Mouse (Mus musculus) natural killer cell, adult 2 months (primary cell): ENCODE measurements around the gene Kdm1a.

Source experiments
- DNase-seq, 2 experiments: peaks; one replicate each; pipeline ENCODE4 v3.0.0; 2022; ENCODE audit warnings: low spot score in 2 of 2

The Kdm1a gene

DNA sequence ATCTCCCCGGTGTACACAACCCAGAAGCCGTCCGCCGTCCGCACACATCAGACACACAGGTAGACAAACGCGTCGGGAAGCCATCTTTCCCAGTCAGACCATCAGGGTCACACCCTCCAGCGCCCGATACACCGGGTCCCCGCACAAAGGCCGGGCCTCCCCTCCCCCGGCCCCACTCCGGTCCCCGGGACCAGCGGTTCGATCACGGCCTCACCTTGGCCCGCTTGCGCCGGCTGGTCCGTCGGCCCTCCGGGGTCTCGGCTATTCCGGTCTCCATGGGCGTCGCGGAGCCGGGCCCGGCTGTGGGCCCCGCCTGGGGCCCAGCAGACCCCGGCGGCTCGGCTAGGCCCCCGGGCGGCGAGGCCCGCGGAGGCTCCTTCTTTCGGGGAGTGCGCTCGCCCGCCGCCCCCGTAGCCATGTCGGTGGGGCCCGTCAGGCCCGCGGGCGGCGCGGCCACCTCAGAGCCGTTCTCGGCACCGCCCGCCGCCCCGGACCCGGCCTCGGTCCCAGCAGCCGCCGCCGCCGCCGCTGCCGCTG is 437 bp downstream of the Kdm1a start:
- peak; percentile 31 to 43 for DNase-seq

DNA sequence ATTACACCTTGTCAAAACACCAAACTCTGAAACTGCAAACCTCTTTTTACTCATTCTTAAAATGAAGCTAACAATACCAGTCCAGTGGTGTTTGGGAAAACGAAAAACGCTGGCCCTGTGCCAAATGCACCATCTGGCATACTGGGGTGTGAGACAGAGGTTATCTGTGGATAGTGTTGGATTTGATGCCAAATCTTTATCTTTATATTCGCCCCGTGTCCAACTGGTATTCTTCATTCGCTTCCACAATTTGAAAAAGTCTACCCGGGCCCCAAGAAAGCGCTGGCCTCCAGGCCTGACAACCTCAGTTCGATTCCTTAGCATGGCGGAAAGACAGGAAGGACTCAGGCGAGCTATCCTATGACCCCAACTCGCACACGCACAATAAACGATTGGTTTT is 1.0 kb downstream of the Kdm1a start:
- DNase-seq, result no peak

DNA sequence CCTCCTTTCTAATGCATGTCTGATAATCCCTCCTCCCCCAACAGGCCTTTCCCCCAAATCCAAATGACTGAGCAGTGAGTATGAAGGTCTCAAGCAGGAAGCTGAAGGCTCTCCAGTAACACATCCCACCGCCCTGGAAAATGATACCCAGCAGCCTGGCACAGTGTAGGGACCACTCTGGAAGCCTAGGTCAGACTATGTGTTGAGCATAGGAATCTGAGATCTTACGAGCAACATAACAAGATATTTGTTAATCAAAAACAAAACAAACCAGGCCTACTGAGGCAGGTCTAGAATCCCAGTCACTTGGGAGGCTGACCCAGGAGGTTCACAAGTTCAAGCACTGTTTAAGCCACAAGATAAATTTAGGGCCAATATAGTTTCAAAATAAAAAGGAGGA is 2.0 kb downstream of the Kdm1a start:
- no peak for DNase-seq

DNA sequence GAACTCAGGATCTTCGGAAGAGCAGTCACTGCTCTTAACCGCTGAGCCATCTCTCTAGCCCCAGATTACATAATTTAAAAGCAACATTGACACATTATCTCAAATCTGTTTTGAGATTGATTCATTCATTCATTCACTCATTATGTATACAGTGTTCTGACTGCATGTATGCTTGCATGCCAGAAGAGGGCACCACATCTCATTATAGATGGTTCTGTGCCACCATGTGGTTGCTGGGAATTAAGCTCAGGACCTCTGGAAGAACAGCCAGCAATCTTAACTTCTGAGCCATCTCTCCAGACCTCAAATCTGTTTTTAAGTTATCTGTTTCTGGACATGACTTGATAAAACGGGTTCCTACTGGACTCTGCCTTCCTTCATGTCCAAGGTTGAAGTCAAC is 2.7 kb downstream of the Kdm1a start:
- DNase-seq, result no peak

DNA sequence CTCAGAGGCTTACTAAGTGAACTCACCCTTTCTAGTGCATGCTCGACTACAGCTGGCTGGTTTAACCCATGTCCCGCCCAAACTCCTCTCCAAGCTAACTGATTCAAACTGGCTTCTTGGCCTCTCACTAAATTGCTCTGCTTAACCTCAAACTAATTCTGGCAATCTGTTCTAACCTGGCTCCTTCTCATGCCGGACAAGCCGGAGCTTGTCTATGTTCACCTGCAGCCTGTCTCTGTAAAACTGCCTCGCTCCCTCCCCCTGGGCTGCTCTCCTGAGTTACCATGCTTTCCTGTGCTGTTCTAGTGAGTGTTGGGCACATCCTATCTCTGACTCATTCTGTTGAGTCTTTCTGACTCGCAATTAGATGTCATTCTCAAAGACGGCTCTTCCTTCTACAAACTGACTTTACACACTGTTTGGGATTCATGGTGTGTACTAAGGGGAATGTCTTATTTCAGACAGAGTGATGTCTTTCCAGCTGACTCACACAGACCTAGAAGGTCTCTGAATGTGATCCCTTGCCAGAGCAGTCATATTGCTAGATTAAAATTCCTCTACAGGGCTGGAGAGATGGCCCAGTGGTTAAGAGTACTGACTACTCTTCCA is 4.2 kb downstream of the Kdm1a start:
- DNase-seq, result no peak

DNA sequence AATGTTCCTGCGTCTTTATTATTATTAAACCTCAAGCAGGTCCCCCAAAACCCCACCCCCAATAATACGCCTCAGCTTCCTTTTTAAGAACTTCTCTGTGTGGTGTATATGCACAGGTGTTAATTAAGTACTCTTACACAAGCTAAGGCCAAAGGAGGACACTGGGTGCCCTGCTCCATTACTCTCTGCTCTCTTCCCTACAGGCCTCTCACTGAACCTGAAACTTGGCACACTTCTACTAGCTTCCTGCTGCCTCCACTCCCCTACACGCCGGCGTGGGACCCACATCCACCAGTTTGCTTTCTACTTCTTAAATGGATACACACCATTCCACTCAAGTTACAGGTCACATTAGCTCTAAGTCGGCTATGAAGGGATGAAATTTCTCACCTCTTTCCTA is 7.3 kb downstream of the Kdm1a start:
- DNase-seq, result no peak

DNA sequence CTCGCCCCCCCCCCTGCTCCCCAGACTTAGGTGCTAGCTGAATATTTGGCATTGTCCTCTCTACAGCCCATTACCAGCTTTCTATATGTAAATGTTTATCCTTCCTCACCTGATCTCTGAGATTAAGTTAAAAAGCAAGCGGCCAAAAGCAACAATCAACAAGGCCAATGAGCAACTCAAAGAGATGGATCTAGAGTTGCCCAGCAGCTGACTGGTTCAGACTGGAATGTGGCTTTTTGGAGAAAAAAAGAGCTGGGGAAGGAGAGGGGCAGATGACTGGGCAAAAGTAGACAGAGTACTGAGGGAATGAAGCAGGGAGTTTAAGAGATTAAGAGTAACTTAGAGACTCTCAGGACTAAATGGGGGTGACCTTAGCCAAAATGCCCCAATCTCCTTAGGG is 8.5 kb downstream of the Kdm1a start:
- DNase-seq, result no peak

DNA sequence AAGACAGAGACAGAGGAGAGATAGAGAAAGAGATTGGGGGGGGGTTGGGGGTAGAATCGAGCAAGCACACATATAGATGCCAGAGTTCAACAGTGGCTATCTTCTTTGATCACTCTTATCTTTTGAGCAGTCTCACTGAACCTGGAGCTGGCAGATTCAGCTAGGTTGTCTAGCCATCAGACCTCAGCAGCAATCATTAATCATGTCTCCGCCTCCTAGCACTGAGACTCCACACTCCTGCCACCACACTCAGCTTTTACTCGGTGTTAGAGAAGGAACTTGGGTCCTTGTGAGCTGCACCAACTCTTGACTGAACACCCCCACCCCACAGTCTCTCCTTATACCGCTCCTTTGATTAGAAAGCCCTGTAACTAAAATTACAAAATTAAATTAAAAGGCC is 10.4 kb downstream of the Kdm1a start:
- DNase-seq, result no peak

DNA sequence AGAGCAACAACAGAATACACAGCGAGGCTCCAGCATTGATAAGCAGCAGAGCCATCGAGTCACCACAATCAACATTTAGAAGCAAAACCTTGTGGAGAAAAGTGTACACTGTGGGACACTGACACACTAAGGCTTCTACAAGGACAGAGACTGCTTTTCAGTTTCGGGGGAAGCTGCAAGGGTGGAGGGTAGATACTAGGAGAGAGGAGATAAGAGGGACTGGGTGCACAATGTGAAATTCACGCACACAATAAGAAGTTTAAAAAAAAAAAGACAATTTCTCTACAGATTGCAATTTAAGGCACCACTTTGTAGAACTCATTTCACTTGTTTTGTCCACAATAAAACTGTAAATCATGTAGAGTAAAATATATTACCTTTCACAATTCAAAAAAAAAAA is 14.5 kb downstream of the Kdm1a start:
- DNase-seq, result no peak

DNA sequence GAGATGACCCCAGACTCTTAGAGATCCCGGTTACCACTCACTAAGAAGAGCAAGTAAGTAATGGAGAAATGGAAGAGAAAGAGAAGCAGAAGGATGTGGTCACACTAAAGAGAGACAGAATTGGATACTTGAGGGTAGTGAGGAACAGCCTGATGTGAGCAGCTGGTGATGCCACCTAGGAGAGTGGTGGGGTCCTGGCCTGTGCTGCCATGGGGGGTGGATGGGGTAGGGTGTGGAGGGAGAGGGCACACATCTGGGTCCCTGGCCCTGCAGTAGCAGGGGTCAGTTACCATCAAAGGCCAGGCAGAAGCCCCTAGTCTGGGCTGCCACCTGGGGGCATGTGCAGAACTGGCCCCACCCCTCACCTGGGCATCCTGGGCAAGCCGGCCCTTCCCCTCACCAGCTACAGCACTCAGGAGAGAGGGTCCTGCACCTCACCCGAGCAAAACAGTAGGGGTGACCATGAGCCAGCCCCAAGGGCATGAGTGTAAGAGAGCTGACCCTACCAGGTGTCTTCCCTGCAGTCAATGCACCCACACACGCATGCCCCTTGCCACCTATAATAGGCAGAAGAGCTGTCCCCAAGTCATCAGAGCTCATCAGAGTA is 15.2 kb downstream of the Kdm1a start:
- DNase-seq, result no peak

DNA sequence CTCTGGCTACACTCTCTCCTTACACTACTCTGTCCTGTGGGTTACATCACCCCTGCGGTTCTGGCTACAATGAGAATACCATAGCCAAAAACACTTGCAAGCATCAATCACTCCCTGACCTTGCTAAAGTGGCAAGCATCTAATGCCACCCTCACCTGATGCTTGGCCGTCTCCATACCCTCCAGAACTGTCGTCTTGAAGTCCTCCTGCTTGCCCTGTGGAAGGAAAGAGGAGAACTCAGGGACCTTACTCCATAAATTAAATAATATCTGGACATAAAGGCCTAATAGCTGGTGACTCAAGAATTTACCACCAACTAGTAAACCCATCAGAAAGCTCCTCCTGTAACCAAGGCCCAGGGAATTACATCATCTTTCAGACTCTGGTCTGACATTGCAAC is 20.6 kb downstream of the Kdm1a start:
- DNase-seq, result no peak

DNA sequence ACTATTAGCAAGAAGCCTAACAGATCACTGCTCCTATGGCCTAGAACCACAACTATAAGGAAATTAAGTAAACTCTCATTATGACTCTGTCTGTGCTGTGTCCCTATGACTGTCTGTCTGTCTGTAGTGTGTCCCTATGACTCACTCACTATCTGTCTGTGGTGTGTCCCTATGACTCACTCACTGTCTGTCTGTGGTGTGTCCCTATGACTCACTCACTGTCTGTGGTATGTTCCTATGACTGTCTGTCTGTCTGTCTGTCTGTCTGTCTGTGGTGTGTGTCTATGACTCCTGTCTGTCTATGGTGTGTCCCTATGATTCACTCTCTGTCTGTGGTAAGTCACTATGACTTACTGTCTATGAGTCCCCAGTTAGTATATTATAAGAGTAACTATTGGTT is 32.5 kb downstream of the Kdm1a start:
- DNase-seq, result peak; percentile 14 to 30

DNA sequence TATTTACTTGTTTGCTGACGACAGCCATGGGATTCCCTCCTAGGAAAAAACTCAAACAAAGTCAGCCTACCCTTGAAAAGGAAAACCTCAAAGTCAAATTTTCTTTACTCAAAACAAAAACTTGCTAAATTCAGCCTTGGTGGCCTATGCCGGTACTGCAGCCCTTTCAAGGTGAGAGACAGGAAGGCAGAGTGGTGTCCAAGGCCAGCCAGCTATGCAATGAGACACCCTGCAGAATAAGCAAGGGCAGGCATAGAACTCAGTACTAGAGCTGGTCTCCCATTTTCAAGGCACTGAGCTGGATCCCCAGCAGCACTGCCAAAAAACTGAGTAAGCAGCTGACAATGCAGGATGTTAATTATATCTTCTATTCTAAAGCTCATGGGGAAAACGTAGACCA is 33.9 kb downstream of the Kdm1a start:
- DNase-seq, result no peak

DNA sequence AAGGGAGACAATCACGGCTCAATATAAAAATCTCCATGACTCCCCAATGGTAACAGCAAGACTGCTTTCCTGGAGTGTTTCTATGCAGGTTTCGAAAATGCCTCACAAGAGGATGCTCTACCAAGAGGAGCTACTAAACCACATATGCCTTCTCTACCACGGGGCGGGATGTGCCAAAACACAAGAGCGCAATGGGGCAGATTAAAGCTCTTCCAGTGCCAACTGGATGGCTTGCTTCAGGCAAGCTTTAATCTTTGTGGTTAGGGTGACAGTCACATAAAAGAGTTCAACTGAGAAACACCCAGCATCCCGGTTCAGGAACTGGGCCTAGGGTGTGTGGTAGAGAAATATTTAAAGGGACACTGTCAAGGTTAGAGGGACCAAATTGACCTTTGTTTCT is 39.8 kb downstream of the Kdm1a start:
- no peak for DNase-seq

DNA sequence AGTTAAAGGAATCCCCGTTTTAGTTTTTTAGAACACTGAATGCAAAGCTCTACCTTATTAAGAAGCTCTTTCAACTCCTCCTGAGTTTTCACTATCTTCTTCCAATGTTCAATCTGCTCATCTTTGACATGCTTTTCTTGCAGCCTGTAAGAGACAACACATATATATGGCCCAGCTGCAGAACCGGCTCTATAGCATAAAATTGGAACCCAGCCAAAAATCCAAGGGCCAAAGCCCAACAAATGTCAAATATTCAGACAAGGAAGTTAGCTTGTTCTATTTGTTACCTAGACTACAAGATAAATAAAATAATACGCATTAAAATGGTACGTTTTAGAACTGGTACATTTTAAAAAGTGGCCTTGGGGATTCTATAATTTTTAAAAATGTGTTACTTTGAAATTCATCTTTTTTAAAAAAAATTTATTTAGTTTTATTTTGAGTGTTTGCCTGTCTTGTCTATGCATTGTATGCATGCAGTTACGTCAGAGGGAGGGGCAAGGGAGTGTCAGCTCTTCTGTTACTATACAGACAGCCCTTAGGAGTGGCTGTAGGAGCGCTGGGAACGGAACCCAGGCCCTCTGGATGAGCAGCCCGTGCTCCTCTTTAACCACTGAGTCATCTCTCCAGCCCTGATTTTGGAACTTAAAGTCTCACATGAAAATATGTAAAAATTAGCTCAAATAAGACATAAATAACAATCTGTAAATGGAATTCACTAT is 42.1 kb downstream of the Kdm1a start:
- DNase-seq, result no peak

DNA sequence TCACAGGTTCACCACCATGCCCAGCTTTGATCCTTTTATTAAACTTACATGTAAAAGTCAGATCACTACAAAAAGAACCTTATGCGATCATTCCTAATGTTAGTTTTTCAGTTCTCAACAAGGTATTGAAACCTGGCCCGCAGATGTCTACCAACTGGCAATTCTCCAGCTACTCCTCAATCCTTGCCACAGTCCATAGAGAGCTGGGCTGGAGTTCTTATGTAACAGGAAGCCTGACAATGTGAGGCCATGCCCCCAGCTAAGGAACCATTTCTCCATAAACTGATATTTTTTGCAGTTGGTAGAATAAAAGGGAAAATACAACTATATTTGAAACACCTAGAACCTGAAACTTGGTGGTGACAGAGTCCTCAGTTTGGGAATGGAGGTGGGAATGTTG is 42.8 kb downstream of the Kdm1a start:
- no peak for DNase-seq

DNA sequence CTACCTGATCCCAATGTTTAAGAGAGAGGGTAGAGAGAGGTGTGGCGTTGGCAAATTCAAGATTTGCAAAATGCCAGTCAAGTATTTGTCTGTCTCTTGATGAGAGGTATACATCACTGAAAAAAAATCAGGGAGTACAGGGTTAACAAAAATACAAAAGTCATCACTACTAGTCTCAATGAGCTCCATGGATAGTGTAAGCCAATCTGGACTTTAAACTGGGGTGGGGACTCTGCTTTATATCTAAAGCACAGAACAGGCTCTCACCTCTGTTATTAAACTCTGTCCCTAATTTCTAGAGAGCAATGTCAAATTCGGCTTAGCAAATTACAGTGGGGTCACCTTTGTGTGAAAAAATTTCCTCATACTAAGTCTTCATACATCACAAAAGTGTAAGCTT is 44.9 kb downstream of the Kdm1a start:
- DNase-seq, result no peak

DNA sequence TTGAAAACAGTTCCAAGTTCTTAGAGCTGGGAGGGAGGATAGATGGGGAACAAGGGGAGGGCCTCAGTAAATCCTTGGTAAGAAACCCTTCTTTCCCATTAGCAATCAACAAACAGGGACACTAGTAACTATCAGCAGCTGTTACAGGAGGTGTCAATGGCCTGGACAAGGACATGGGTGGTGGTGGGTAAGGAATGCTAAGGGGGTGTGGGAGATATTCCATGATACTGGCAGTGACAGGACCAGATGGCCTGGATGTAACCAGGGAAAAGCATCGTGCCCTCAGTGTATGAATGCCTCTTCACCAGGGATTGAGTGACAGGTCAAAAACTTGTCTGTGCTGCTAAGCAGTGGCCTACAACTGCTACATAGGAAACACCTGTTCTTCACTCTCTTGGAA is 49.4 kb downstream of the Kdm1a start:
- no peak for DNase-seq

DNA sequence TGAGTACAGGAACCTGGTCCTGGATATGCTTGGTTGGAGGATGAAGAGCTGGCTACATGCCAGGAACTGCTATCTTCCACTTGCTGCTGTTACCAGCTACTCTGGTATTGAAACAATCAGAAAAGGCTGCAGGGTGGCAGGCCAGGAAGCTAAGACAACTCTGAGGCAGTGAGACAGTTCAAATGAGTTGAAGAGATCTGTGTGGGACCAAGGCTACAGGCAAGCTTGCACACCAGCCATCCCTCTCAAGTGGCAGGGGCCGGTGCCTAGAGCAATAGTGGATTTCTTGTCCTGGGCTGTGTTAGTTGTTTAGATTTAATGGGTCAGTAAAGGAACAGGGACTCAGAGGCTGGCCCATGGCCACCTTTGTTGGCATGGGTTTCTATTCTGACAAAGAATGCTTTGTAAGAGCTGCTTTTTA is 54.1 kb downstream of the Kdm1a start:
- DNase-seq, result no peak

DNA sequence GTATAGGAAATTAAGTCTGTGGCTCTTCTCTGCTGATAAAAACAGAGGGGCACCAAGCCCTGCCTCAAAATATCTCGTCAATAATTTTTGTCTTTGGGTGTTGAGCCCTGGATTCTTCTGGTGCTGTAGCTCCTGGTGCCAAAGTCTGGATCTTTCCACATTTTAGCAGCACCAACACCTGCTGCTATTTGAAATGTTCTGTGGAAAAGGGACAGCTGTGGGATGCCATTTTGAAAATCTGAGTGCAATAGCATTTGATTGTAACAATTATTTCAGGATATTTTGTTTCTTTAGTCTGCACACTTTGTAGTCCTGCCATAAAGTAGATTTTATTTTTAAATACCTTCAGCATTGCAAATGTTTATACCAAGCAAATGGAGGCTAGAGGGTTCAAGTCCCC is 54.8 kb downstream of the Kdm1a start:
- no peak for DNase-seq

DNA sequence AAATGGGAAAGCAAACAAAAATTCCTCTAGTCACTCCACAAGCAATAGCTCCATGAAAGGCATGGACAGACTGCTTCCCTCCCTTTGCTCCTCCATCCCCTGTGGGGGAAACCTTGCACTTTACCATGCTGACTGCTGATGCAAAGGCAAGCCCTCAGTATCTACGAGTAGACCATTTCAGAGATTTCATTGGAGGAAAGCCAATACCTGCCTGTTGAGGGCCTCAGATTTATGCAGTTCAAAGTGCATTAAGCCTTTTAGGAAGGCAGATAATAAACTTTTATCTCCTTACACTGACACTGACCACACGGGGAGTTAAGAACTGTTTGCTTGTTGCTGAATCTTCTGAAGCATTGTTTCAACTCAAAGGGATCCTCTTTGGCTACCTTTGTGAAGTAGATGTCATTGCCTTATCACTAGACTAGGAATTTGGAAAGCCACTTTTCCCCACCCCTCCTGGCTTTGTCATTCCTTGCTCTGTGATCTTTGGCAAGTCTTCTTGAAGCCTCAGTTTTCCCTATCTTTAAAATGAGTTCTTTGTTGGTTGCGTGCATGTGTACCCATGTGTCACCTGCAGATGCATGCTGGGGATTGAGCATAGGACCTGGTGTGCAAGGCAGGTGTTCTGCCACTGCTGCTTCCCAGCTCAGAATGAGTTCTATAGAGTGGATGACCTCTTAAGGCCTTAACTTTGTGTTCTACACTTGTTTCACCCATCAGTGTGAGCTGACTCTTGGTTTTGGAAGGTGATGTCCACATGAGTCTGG is 56.1 kb downstream of the Kdm1a start:
- DNase-seq, result no peak

DNA sequence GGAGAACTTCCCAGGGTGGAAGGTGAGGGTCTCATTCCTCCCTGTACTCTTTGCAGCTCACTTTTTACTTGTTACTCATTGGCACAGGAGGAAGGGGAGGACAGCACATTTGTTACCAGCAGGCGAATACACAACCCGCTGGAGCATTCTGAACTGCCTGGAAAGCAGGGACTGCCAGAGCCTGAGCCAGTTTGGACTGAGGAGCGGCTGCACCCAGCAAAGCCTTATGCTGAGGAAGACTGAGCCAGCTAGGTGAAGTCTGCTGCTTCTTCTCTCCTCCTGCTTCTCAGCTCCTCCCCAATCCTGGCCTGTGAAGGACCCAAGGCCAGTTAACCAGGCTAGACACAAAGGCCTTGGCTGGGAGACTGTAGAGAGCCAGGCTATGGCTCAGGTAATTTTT is 57.4 kb downstream of the Kdm1a start:
- no peak for DNase-seq
